Mouse (Mus musculus): ENCODE results near the gene Clpb. TPM values are rescaled to one million over a fixed set of nuclear protein-coding genes. Genes with fewer than 3 reads are reported as not detected.

Gene Clpb
- polyA plus RNA-seq, 1 experiment, result 7.2 TPM

GRCm38 (mm10) chr7:101833352-101833751 is 169.9 kb downstream of the Clpb start:
- Histone ChIP-seq H3K27ac (ENCODE audit: insufficient read depth, low read depth, low read length) (no peak overlapping the region), H3K4me1 (ENCODE audit: control insufficient read depth, insufficient read depth, insufficient read length, low read length) (no peaks in the 10 kb centered on the region; the same call in 1 of the 2 replicates), H3K36me3 (ENCODE audit: control insufficient read depth, insufficient read depth, low read length) (peaks cover 55% of the 10 kb centered on the region), H3K27me3 (ENCODE audit: control insufficient read depth, insufficient read depth, low read length) (no peaks in the 10 kb centered on the region), H3K4me3 (ENCODE audit: low read depth, low read length) (no peak overlapping the region)
- no peak for TF ChIP-seq CTCF (IDR thresholded peaks at IDR 0.05; ENCODE audit: extremely low read depth, insufficient read length, insufficient replicate concordance, low read depth, low read length)
- TF ChIP-seq POLR2A (IDR thresholded peaks at IDR 0.05; ENCODE audit: low read depth, low read length), result no peak
- 81% methylated on average over 5 of the region's 5 CpGs for WGBS

- 85% methylated on average over 3 of the region's 3 CpGs for WGBS
- Histone ChIP-seq H3K4me3 (ENCODE audit: low read depth, low read length) (no peak overlapping the region), H3K36me3 (ENCODE audit: control insufficient read depth, insufficient read depth, low read length) (peaks cover 48% of the 10 kb centered on the region), H3K27me3 (ENCODE audit: control insufficient read depth, insufficient read depth, low read length) (no peaks in the 10 kb centered on the region), H3K4me1 (ENCODE audit: control insufficient read depth, insufficient read depth, insufficient read length, low read length) (no peaks in the 10 kb centered on the region; the same call in 1 of the 2 replicates), H3K27ac (ENCODE audit: insufficient read depth, low read depth, low read length) (no peak overlapping the region)
- TF ChIP-seq CTCF (IDR thresholded peaks at IDR 0.05; ENCODE audit: extremely low read depth, insufficient read length, insufficient replicate concordance, low read depth, low read length) (no peak), POLR2A (IDR thresholded peaks at IDR 0.05; ENCODE audit: low read depth, low read length) (no peak)
Observed at GRCm38 (mm10) chr7:101833916-101834584, 170.6 kb downstream of the Clpb start.

GRCm38 (mm10) chr7:101834903-101835302 is 171.5 kb downstream of the Clpb start:
- H3K27ac ChIP-seq (ENCODE audit: insufficient read depth, low read depth, low read length), result no peak overlapping the region
- H3K4me1 ChIP-seq (ENCODE audit: control insufficient read depth, insufficient read depth, insufficient read length, low read length), result no peaks in the 10 kb centered on the region; the same call in 1 of the 2 replicates
- no peak for TF ChIP-seq POLR2A (IDR thresholded peaks at IDR 0.05; ENCODE audit: low read depth, low read length)
- no peak for TF ChIP-seq CTCF (IDR thresholded peaks at IDR 0.05; ENCODE audit: extremely low read depth, insufficient read length, insufficient replicate concordance, low read depth, low read length)
- H3K27me3 ChIP-seq (ENCODE audit: control insufficient read depth, insufficient read depth, low read length), result no peaks in the 10 kb centered on the region
- no peak overlapping the region for H3K4me3 ChIP-seq (ENCODE audit: low read depth, low read length)
- WGBS, result 78% methylated on average over 3 of the region's 3 CpGs
- H3K36me3 ChIP-seq (ENCODE audit: control insufficient read depth, insufficient read depth, low read length), result peaks cover 40% of the 10 kb centered on the region

GRCm38 (mm10) chr7:101835457-101836109 is 172.2 kb downstream of the Clpb start:
- WGBS, result 40% methylated on average over 5 of the region's 5 CpGs
- no peaks in the 10 kb centered on the region; the same call in 1 of the 2 replicates for H3K4me1 ChIP-seq (ENCODE audit: control insufficient read depth, insufficient read depth, insufficient read length, low read length)
- H3K27ac ChIP-seq (ENCODE audit: insufficient read depth, low read depth, low read length), result no peak overlapping the region
- H3K27me3 ChIP-seq (ENCODE audit: control insufficient read depth, insufficient read depth, low read length), result no peaks in the 10 kb centered on the region
- TF ChIP-seq CTCF (IDR thresholded peaks at IDR 0.05; ENCODE audit: extremely low read depth, insufficient read length, insufficient replicate concordance, low read depth, low read length) (0 out of 2 replicates have a peak, but pooled peaks have one; percentile 4), POLR2A (IDR thresholded peaks at IDR 0.05; ENCODE audit: low read depth, low read length) (no peak)
- peaks cover 35% of the 10 kb centered on the region for H3K36me3 ChIP-seq (ENCODE audit: control insufficient read depth, insufficient read depth, low read length)
- no peak overlapping the region for H3K4me3 ChIP-seq (ENCODE audit: low read depth, low read length)

GRCm38 (mm10) chr7:101836271-101837153 is 173.1 kb downstream of the Clpb start:
- TF ChIP-seq POLR2A (IDR thresholded peaks at IDR 0.05; ENCODE audit: low read depth, low read length) (peak; percentile 10; the same call in 1 of the 2 replicates), CTCF (IDR thresholded peaks at IDR 0.05; ENCODE audit: extremely low read depth, insufficient read length, insufficient replicate concordance, low read depth, low read length) (no peak)
- peak overlapping the region; percentile 90 for H3K27ac ChIP-seq (ENCODE audit: insufficient read depth, low read depth, low read length)

GRCm38 (mm10) chr7:101837154-101837605 is 173.7 kb downstream of the Clpb start:
- H3K27ac ChIP-seq (ENCODE audit: insufficient read depth, low read depth, low read length), result peak overlapping the region; percentile 90
- under 1% methylated on average over 20 of the region's 20 CpGs for WGBS
- TF ChIP-seq CTCF (IDR thresholded peaks at IDR 0.05; ENCODE audit: extremely low read depth, insufficient read length, insufficient replicate concordance, low read depth, low read length) (0 out of 2 replicates have a peak, but pooled peaks have one; percentile 7), POLR2A (IDR thresholded peaks at IDR 0.05; ENCODE audit: low read depth, low read length) (no peak)

More at GRCm38 (mm10) chr7:101836271-101837153, 173.1 kb downstream of the Clpb start:
- Histone ChIP-seq H3K27me3 (ENCODE audit: control insufficient read depth, insufficient read depth, low read length) (no peaks in the 10 kb centered on the region), H3K4me1 (ENCODE audit: control insufficient read depth, insufficient read depth, insufficient read length, low read length) (no peaks in the 10 kb centered on the region; the same call in 1 of the 2 replicates), H3K36me3 (ENCODE audit: control insufficient read depth, insufficient read depth, low read length) (peaks cover 26% of the 10 kb centered on the region), H3K4me3 (ENCODE audit: low read depth, low read length) (peak overlapping the region; percentile 96)
- under 1% methylated on average over 63 of the region's 63 CpGs for WGBS

More at GRCm38 (mm10) chr7:101837154-101837605, 173.7 kb downstream of the Clpb start:
- H3K36me3 ChIP-seq (ENCODE audit: control insufficient read depth, insufficient read depth, low read length), result peaks cover 19% of the 10 kb centered on the region
- H3K4me3 ChIP-seq (ENCODE audit: low read depth, low read length), result peak overlapping the region; percentile 96
- no peaks in the 10 kb centered on the region; the same call in 1 of the 2 replicates for H3K4me1 ChIP-seq (ENCODE audit: control insufficient read depth, insufficient read depth, insufficient read length, low read length)
- H3K27me3 ChIP-seq (ENCODE audit: control insufficient read depth, insufficient read depth, low read length), result no peaks in the 10 kb centered on the region
